Mouse (Mus musculus) heart, embryonic 11.5 days (tissue): ENCODE results near the gene Tmem88. TPM values are rescaled to one million over a fixed set of nuclear protein-coding genes. Genes with fewer than 3 reads are reported as not detected.

Experiments
- ATAC-seq: fragments of 200-750 bp; cut with Nextera tagmentation; replicated peaks from 2 replicates; pipeline ENCODE4 v1.8.0; 2017; ENCODE audit warnings: moderate library complexity; ENCODE audit not compliant: insufficient number of reproducible peaks, low FRiP score, low TSS enrichment
- H3K27ac ChIP-seq: fragments of 300-500 bp; sonication (generic); 2 replicates; pipeline ENCODE4 v1.5.1; 2014; ENCODE audit warnings: mild to moderate bottlenecking, low read depth, low read length
- H3K27me3 ChIP-seq: fragments of 300-500 bp; sonication (generic); 2 replicates; pipeline ENCODE4 v1.6.1; 2014; ENCODE audit warnings: mild to moderate bottlenecking, low read length, mixed read lengths; ENCODE audit not compliant: control insufficient read depth, insufficient read depth
- H3K36me3 ChIP-seq: fragments of 300-500 bp; sonication (generic); 2 replicates; pipeline ENCODE4 v1.6.1; 2014; ENCODE audit warnings: mild to moderate bottlenecking, low read length, moderate library complexity, mixed read lengths; ENCODE audit not compliant: control insufficient read depth, insufficient read depth
- H3K4me1 ChIP-seq: fragments of 300-500 bp; sonication (generic); 2 replicates; pipeline ENCODE4 v1.6.1; 2014; ENCODE audit warnings: low read length; ENCODE audit not compliant: control insufficient read depth, insufficient read depth
- H3K4me2 ChIP-seq: fragments of 300-500 bp; sonication (generic); 2 replicates; pipeline ENCODE4 v1.6.1; 2014; ENCODE audit warnings: mild to moderate bottlenecking, moderate library complexity
- H3K4me3 ChIP-seq: fragments of 300-500 bp; sonication (generic); 2 replicates; pipeline ENCODE4 v1.5.1; 2014; ENCODE audit warnings: low read depth, low read length
- H3K9ac ChIP-seq: fragments of 300-500 bp; sonication (generic); 2 replicates; pipeline ENCODE4 v1.6.1; 2014; ENCODE audit warnings: mild to moderate bottlenecking, low read depth, low read length, moderate library complexity
- H3K9me3 ChIP-seq: fragments of 300-500 bp; sonication (generic); replicated peaks from 2 replicates; pipeline ENCODE4 v1.6.1; 2016; ENCODE audit warnings: low read length; ENCODE audit not compliant: control insufficient read depth
- WGBS: fragments of 180-500 bp; shearing (Covaris S2); extraction: QIAGEN DNeasy Blood & Tissue Kit; methylation state at CpG from one replicate; pipeline ENCODE4 v1.1.7; 2014; ENCODE audit not compliant: insufficient replicate concordance; 5-methylcytosine and 5-hydroxymethylcytosine counted together
- polyA plus RNA-seq: library from polyadenylated mRNA; unstranded; fragments of >200 nt; fragmentation: Nextera tagmentation; extraction: Ambion mirVana; gene quantifications from 2 replicates; pipeline ENCODE4 v1.2.1, GENCODE M21; 2014

The Tmem88 gene
- polyA plus RNA-seq, 1 experiment from 2014 or later = 31.7 TPM

- H3K4me3 ChIP-seq = no peak overlapping the region
- H3K4me2 ChIP-seq = no peak overlapping the region
- H3K27me3 ChIP-seq = peaks cover 7% of the 10 kb centered on the region
- H3K9me3 ChIP-seq = no peaks in the 10 kb centered on the region
- WGBS = 20% methylated on average over 4 of the region's 4 CpGs
- H3K9ac ChIP-seq = no peak overlapping the region
- no peak for ATAC-seq
- peaks cover 9% of the 10 kb centered on the region; the same call in 1 of the 2 replicates for H3K4me1 ChIP-seq
- no peak overlapping the region for H3K27ac ChIP-seq
- no peaks in the 10 kb centered on the region for H3K36me3 ChIP-seq
Measured at GRCm38 (mm10) chr11:69428751-69429150, 30.7 kb upstream of the Tmem88 start.

- no peaks in the 10 kb centered on the region for H3K9me3 ChIP-seq
- H3K4me1 ChIP-seq = peaks cover 13% of the 10 kb centered on the region
- H3K9ac ChIP-seq = no peak overlapping the region
- ATAC-seq = no peak
- H3K27ac ChIP-seq = no peak overlapping the region
- H3K36me3 ChIP-seq = no peaks in the 10 kb centered on the region
- H3K27me3 ChIP-seq = peaks cover 19% of the 10 kb centered on the region
- no peak overlapping the region for H3K4me2 ChIP-seq
- no peak overlapping the region for H3K4me3 ChIP-seq
- WGBS = 85% methylated on average over 2 of the region's 2 CpGs
Measured at GRCm38 (mm10) chr11:69426246-69426645, 28.2 kb upstream of the Tmem88 start.

DNA sequence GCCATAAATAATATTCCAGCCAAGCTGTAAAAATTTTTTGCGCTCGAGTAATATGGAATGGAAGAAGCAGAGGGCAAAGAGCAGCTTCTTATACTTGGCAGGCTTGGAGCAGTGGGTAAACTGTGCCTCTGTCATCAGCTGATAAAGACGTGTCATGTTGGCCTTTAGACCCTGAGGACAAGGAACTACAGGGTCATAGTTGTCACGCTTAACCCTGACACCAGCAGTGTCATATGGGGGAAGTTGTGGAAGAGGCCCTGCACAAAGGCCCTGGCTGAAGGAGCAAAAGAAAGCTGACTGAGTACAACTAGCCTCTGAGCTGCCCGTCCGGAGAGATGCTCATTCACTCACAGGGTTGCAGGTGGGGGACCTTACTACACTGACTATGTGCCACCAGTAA is 25.9 kb upstream of the Tmem88 start:
- Histone ChIP-seq H3K27ac (no peak overlapping the region), H3K9me3 (no peaks in the 10 kb centered on the region), H3K27me3 (peaks cover 25% of the 10 kb centered on the region), H3K9ac (no peak overlapping the region), H3K4me3 (no peak overlapping the region), H3K36me3 (no peaks in the 10 kb centered on the region), H3K4me2 (no peak overlapping the region), H3K4me1 (peaks cover 24% of the 10 kb centered on the region)
- ATAC-seq = no peak
- WGBS = 53% methylated on average over 6 of the region's 6 CpGs

DNA sequence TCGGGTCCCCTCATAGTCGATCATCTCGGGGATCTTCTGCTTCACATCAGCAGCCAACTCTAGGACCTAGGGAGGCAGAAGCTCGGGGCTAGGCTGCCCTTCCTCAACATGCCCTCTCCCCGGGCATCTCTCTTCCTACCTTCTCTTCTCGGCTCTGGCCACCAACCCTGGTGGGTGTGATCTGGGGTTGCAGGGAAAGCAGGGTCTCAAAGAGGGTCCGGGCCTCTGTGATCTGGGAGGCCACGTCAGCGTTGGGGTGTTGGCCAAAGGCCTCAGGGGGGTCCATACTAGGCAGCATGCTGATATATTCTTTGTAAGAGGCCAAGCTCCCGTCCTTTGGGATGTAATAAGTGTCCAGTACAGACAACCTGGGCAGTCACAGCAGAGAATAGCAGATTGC is 24.8 kb upstream of the Tmem88 start:
- Histone ChIP-seq H3K27ac (no peak overlapping the region), H3K27me3 (peaks cover 25% of the 10 kb centered on the region), H3K4me2 (no peak overlapping the region), H3K4me3 (no peak overlapping the region), H3K4me1 (peaks cover 27% of the 10 kb centered on the region), H3K36me3 (no peaks in the 10 kb centered on the region), H3K9me3 (no peaks in the 10 kb centered on the region), H3K9ac (no peak overlapping the region)
- WGBS = 83% methylated on average over 10 of the region's 10 CpGs
- ATAC-seq = no peak

GRCm38 (mm10) chr11:69421131-69421977 is 23.3 kb upstream of the Tmem88 start:
- Histone ChIP-seq H3K4me3 (peak overlapping the region; percentile 83; the same call in 1 of the 2 replicates), H3K9ac (peak overlapping the region; percentile 30; the same call in 1 of the 2 replicates), H3K36me3 (no peaks in the 10 kb centered on the region), H3K4me2 (peak overlapping the region; percentile 99), H3K4me1 (peaks cover 37% of the 10 kb centered on the region), H3K27ac (no peak overlapping the region), H3K9me3 (no peaks in the 10 kb centered on the region), H3K27me3 (peaks cover 25% of the 10 kb centered on the region)
- ATAC-seq = no peak
- 13% methylated on average over 25 of the region's 25 CpGs for WGBS

DNA sequence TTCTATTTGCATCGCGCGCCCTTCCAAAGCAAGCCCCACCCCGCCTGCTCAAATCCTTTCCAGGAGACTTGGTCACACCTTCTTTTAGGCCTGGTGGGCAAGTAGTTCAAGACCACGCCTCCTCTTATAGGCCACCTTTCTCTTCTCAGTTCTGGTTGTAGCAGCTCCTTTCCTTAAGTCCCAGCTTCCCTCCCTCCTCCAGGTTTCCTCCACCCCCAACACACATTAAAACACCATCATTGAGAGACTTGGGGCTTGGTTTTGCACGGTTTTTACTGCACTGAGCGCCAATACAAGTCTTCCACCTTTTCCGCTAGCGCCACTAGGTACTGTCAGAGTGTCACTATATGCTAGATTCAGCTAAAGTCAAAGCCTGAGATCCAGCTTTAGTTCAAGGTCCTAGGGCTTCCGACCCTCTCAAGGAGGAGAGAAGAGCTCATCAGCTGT is 22.5 kb upstream of the Tmem88 start:
- no peak for ATAC-seq
- Histone ChIP-seq H3K4me2 (peak overlapping the region; percentile 99), H3K4me1 (peaks cover 37% of the 10 kb centered on the region), H3K27me3 (peaks cover 25% of the 10 kb centered on the region), H3K36me3 (no peaks in the 10 kb centered on the region), H3K9me3 (no peaks in the 10 kb centered on the region), H3K9ac (peak overlapping the region; percentile 7; the same call in 1 of the 2 replicates), H3K27ac (no peak overlapping the region), H3K4me3 (peak overlapping the region; percentile 83)
- WGBS = 6% methylated on average over 10 of the region's 10 CpGs

- peak overlapping the region; percentile 70; the same call in 1 of the 2 replicates for H3K9ac ChIP-seq
- H3K27ac ChIP-seq = peak overlapping the region; percentile 89
- peaks cover 37% of the 10 kb centered on the region for H3K4me1 ChIP-seq
- peak overlapping the region; percentile 83 for H3K4me3 ChIP-seq
- under 1% methylated on average over 31 of the region's 31 CpGs for WGBS
- ATAC-seq = 0 out of 2 replicates have a peak, but pooled peaks have one; percentile 15
- H3K9me3 ChIP-seq = no peaks in the 10 kb centered on the region
- H3K4me2 ChIP-seq = peak overlapping the region; percentile 99
- no peaks in the 10 kb centered on the region for H3K36me3 ChIP-seq
- peaks cover 25% of the 10 kb centered on the region for H3K27me3 ChIP-seq
Measured at GRCm38 (mm10) chr11:69419813-69420553, 21.9 kb upstream of the Tmem88 start.

DNA sequence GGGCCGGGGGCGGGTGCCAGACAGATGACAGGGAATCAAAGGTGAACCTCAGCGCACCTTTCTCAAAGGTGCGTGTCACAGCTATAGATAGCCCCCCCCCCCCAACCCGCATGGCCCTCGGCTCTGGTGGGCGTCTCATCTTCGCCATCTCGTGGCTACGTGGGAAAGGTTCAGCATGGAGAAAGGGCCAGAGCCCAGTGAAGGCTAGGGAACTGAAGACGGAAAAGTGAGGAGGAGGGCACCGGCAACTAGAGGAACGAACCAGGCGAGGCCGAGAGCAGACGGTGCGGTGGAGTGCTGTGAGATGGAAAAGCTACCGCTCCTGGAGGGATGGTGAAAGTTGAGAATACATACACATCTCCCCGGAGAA is 21.4 kb upstream of the Tmem88 start:
- no peak for ATAC-seq
- Histone ChIP-seq H3K4me1 (peaks cover 42% of the 10 kb centered on the region), H3K27ac (peak overlapping the region; percentile 89), H3K36me3 (no peaks in the 10 kb centered on the region), H3K9ac (peak overlapping the region; percentile 70; the same call in 1 of the 2 replicates), H3K27me3 (peaks cover 25% of the 10 kb centered on the region), H3K4me3 (peak overlapping the region; percentile 83), H3K9me3 (no peaks in the 10 kb centered on the region), H3K4me2 (peak overlapping the region; percentile 99)
- 0% methylated on average over 19 of the region's 19 CpGs for whole genome bisulfite sequencing
